Comparison of ENCODE assay signal across 23 mouse cellular contexts in genomic region chr9:45405694-45406093, GRCm38 (mm10). TPM values are rescaled to one million over a fixed set of nuclear protein-coding genes. Genes with fewer than 3 reads are reported as not detected.
DNase-seq lines count a peak whose midpoint lies in the region; ATAC-seq and TF ChIP-seq lines count a peak whose summit lies in the region.
"Had no signal": no experiment of that assay in that cellular context is flagged by ENCODE, and none has a peak within 500 bp of the region (broad histone marks: within the 10 kb centered on the region; RNA-seq: fewer than 3 reads in every experiment).

No protein-coding gene starts in this region.

- no peak overlapping the region for H3K4me3 ChIP-seq in kidney, embryonic 14.5 days (ENCODE audit: low read length)
- H3K4me3 ChIP-seq in thymus, adult 2 months (ENCODE audit: control insufficient read depth, insufficient read depth, low read length) = no peak overlapping the region
- no peak overlapping the region for H3K4me3 ChIP-seq in hindbrain, postnatal 0 days (ENCODE audit: low read length)
- H3K4me3 ChIP-seq: erythroblast, embryonic 14.5 days; heart, embryonic 10.5 days; layer of hippocampus, adult 2 months; limb, embryonic 10.5 days; liver, embryonic 12.5 days; megakaryocyte, embryonic 14.5 days; midbrain, embryonic 15.5 days; stomach, embryonic 15.5 days had no signal

- TF ChIP-seq CTCF in thymus, adult 2 months (IDR thresholded peaks at IDR 0.05; ENCODE audit: borderline replicate concordance, control insufficient read depth, extremely low read depth, insufficient read depth, low read length, poor library complexity) = no peak
- no peak for TF ChIP-seq CTCF in hindbrain, postnatal 0 days (IDR thresholded peaks at IDR 0.05; ENCODE audit: low read depth)

- no peaks in the 10 kb centered on the region for H3K4me1 ChIP-seq in kidney, embryonic 14.5 days (ENCODE audit: control insufficient read depth, insufficient read depth, low read length)
- H3K4me1 ChIP-seq in thymus, adult 2 months (replicated peaks; ENCODE audit: control insufficient read depth, insufficient read depth, low read length) = no peaks in the 10 kb centered on the region
- no peaks in the 10 kb centered on the region for H3K4me1 ChIP-seq in hindbrain, postnatal 0 days (ENCODE audit: insufficient read depth, low read length)
- H3K4me1 ChIP-seq: liver, embryonic 12.5 days had no signal

- H3K27me3 ChIP-seq in kidney, embryonic 14.5 days (ENCODE audit: control insufficient read depth, insufficient read depth, low read length) = peaks cover 4% of the 10 kb centered on the region; the same call in 1 of the 2 replicates
- H3K27me3 ChIP-seq in thymus, adult 2 months (ENCODE audit: control insufficient read depth, insufficient read depth, low read length) = no peaks in the 10 kb centered on the region
- no peaks in the 10 kb centered on the region; the same call in 1 of the 2 replicates for H3K27me3 ChIP-seq in hindbrain, postnatal 0 days (ENCODE audit: insufficient read depth, low read length)
- H3K27me3 ChIP-seq: midbrain, embryonic 15.5 days; stomach, embryonic 15.5 days had no signal

- H3K36me3 ChIP-seq in kidney, embryonic 14.5 days (ENCODE audit: control insufficient read depth, insufficient read depth, low read length) = no peaks in the 10 kb centered on the region
- H3K36me3 ChIP-seq in thymus, adult 2 months (ENCODE audit: control insufficient read depth, insufficient read depth, low read length) = no peaks in the 10 kb centered on the region
- no peaks in the 10 kb centered on the region for H3K36me3 ChIP-seq in hindbrain, postnatal 0 days (ENCODE audit: insufficient read depth, low read length)
- H3K36me3 ChIP-seq: heart, embryonic 10.5 days; limb, embryonic 10.5 days; liver, embryonic 12.5 days; midbrain, embryonic 15.5 days; stomach, embryonic 15.5 days had no signal

- WGBS in kidney, embryonic 14.5 days = 55% methylated on average over 5 of the region's 5 CpGs
- WGBS in thymus, adult 2 months = 49% methylated on average over 5 of the region's 5 CpGs
- 65% methylated on average over 5 of the region's 5 CpGs for WGBS in hindbrain, postnatal 0 days

- no peaks in the 10 kb centered on the region for H3K9me3 ChIP-seq in kidney, embryonic 14.5 days (ENCODE audit: control insufficient read depth, low read length)
- H3K9me3 ChIP-seq in hindbrain, postnatal 0 days (ENCODE audit: low read length) = no peaks in the 10 kb centered on the region
- H3K9me3 ChIP-seq: heart, embryonic 10.5 days; limb, embryonic 10.5 days; liver, embryonic 12.5 days; midbrain, embryonic 15.5 days; stomach, embryonic 15.5 days had no signal

- peak; percentile 90 for DNase-seq in kidney, adult 11 months
- DNase-seq in kidney, postnatal 10 days = peak; percentile 76
- peak; percentile 34 for DNase-seq in skeletal muscle tissue, adult 2 months (ENCODE audit: low read depth, low spot score)
- DNase-seq in thymus, adult 2 months = no peak
- DNase-seq in hindbrain, postnatal 0 days (ENCODE audit: low spot score) = no peak
- no peak for DNase-seq in left cerebral cortex, adult 8-10 months (ENCODE audit: low spot score in 2 of 2)
- DNase-seq: adrenal gland, adult 8-10 months; cerebellum, adult 2 months; lung, embryonic 14.5 days; thymus, postnatal 14 days had no signal

- no peak overlapping the region for H3K9ac ChIP-seq in kidney, embryonic 14.5 days (ENCODE audit: low read depth, low read length)
- no peak overlapping the region for H3K9ac ChIP-seq in hindbrain, postnatal 0 days (replicated peaks; ENCODE audit: low read length)
- H3K9ac ChIP-seq: liver, embryonic 12.5 days; lung, embryonic 14.5 days; midbrain, embryonic 15.5 days; stomach, embryonic 15.5 days had no signal

- TF ChIP-seq POLR2A in thymus, adult 2 months (IDR thresholded peaks at IDR 0.05; ENCODE audit: control insufficient read depth, extremely low read depth, insufficient read depth, low read length, poor library complexity) = no peak

- no peak overlapping the region for H3K27ac ChIP-seq in kidney, embryonic 14.5 days (ENCODE audit: low read depth, low read length)
- no peak overlapping the region for H3K27ac ChIP-seq in thymus, adult 2 months (ENCODE audit: control insufficient read depth, insufficient read depth, low read length)
- no peak overlapping the region for H3K27ac ChIP-seq in hindbrain, postnatal 0 days
- H3K27ac ChIP-seq: heart, embryonic 10.5 days; layer of hippocampus, adult 2 months; limb, embryonic 10.5 days; liver, embryonic 12.5 days; midbrain, embryonic 15.5 days; stomach, embryonic 15.5 days had no signal

- no peak overlapping the region for H3K4me2 ChIP-seq in kidney, embryonic 14.5 days (replicated peaks; ENCODE audit: low read depth, low read length)
- no peak overlapping the region for H3K4me2 ChIP-seq in hindbrain, postnatal 0 days (ENCODE audit: low read depth, low read length)
- H3K4me2 ChIP-seq: liver, embryonic 12.5 days; lung, embryonic 14.5 days; midbrain, embryonic 15.5 days; stomach, embryonic 15.5 days had no signal

- ATAC-seq in kidney, embryonic 14.5 days (ENCODE audit: low FRiP score, low TSS enrichment) = no peak
- peak; percentile 73 for ATAC-seq in granulocyte monocyte progenitor cell, adult 5-6 weeks (replicated peaks; ENCODE audit: poor library complexity, severe bottlenecking)
- no peak for ATAC-seq in hindbrain, postnatal 0 days
- ATAC-seq: forebrain, embryonic 14.5 days; liver, embryonic 12.5 days; midbrain, embryonic 15.5 days had no signal

RNA-seq across cellular contexts. Expression of gene Fxyd2, which starts 6.2 kb away (rescaled TPM):
- 137 and 153 TPM in 2 replicates for polyA plus RNA-seq in kidney, embryonic 14.5 days (2014; fragmentation: Nextera tagmentation; extraction: Ambion mirVana)
- total RNA-seq in granulocyte monocyte progenitor cell, adult 5-6 weeks (2014; fragmentation: Nextera tagmentation) = not detected in 2 replicates
- 1.6 and 2.5 TPM in 2 replicates for total RNA-seq in granulocyte monocyte progenitor cell, adult 5-6 weeks (2017)
- 220 and 236 TPM in 2 replicates for polyA plus RNA-seq in thymus, adult 2 months (2012; rRNA removed)
- total RNA-seq in hindbrain, postnatal 0 days (2014; rRNA removed) = 17.1 and 18.6 TPM in 2 replicates
- polyA plus RNA-seq in hindbrain, postnatal 0 days (2015; fragmentation: Nextera tagmentation; extraction: Ambion mirVana) = 19.5 and 21.5 TPM in 2 replicates
- total RNA-seq in left cerebral cortex, adult 8-10 months (2022) = 10 to 100 TPM in 1 of 4 experiments, 1 to 10 TPM in 3; 6.5 to 11.3 (median 7.9) TPM
- total RNA-seq: MEL had no signal
- polyA plus RNA-seq: erythroblast, embryonic 14.5 days had no signal

RNA-seq across cellular contexts. Expression of gene Dscaml1, which starts 20.7 kb away (rescaled TPM):
- polyA plus RNA-seq in kidney, embryonic 14.5 days (2014; fragmentation: Nextera tagmentation; extraction: Ambion mirVana) = 0.14 and 0.23 TPM in 2 replicates
- not detected in 2 replicates for total RNA-seq in granulocyte monocyte progenitor cell, adult 5-6 weeks (2014; fragmentation: Nextera tagmentation)
- total RNA-seq in granulocyte monocyte progenitor cell, adult 5-6 weeks (2017) = not detected in 2 replicates
- 11.3 and 12.4 TPM in 2 replicates for polyA plus RNA-seq in thymus, adult 2 months (2012; rRNA removed)
- total RNA-seq in hindbrain, postnatal 0 days (2014; rRNA removed) = 37.5 and 47.4 TPM in 2 replicates
- polyA plus RNA-seq in hindbrain, postnatal 0 days (2015; fragmentation: Nextera tagmentation; extraction: Ambion mirVana) = 10.5 and 12.4 TPM in 2 replicates
- total RNA-seq in left cerebral cortex, adult 8-10 months (2022) = 10 to 100 TPM; 42.5 to 65.6 (median 47.0) TPM
- total RNA-seq: heart, postnatal 36 days; MEL had no signal
- polyA plus RNA-seq: erythroblast, embryonic 14.5 days; liver, embryonic 12.5 days had no signal

RNA-seq across cellular contexts. Expression of gene Fxyd6, which starts 35.7 kb away (rescaled TPM):
- 139 and 156 TPM in 2 replicates for polyA plus RNA-seq in kidney, embryonic 14.5 days (2014; fragmentation: Nextera tagmentation; extraction: Ambion mirVana)
- total RNA-seq in granulocyte monocyte progenitor cell, adult 5-6 weeks (2014; fragmentation: Nextera tagmentation) = not detected in 2 replicates
- not detected in 2 replicates for total RNA-seq in granulocyte monocyte progenitor cell, adult 5-6 weeks (2017)
- polyA plus RNA-seq in thymus, adult 2 months (2012; rRNA removed) = 5.4 and 8.9 TPM in 2 replicates
- total RNA-seq in hindbrain, postnatal 0 days (2014; rRNA removed) = 461 and 490 TPM in 2 replicates
- 752 and 767 TPM in 2 replicates for polyA plus RNA-seq in hindbrain, postnatal 0 days (2015; fragmentation: Nextera tagmentation; extraction: Ambion mirVana)
- total RNA-seq in left cerebral cortex, adult 8-10 months (2022) = 100 to 1,000 TPM; 102 to 119 (median 108) TPM
- total RNA-seq: MEL had no signal
- polyA plus RNA-seq: erythroblast, embryonic 14.5 days had no signal

Comparison
In these comparisons a context has a peak if more than half of its experiments do, and no peak if none do; other contexts are left out.
1. DNase-seq: peak in kidney, adult 11 months (single experiment), kidney, postnatal 10 days (single experiment) and skeletal muscle tissue, adult 2 months (single experiment); none in thymus, adult 2 months (single experiment), hindbrain, postnatal 0 days (single experiment) and left cerebral cortex, adult 8-10 months (0 of 2).
2. RNA of gene Dscaml1, which starts 20.7 kb away (total RNA-seq): 42.5 to 65.6 TPM in left cerebral cortex, adult 8-10 months and 37.5 to 47.4 TPM in hindbrain, postnatal 0 days; not detected in granulocyte monocyte progenitor cell, adult 5-6 weeks; every median in the first group is over 10 times any median in the second.
3. RNA of gene Fxyd6, which starts 35.7 kb away (total RNA-seq): 461 to 490 TPM in hindbrain, postnatal 0 days and 102 to 119 TPM in left cerebral cortex, adult 8-10 months; not detected in granulocyte monocyte progenitor cell, adult 5-6 weeks; every median in the first group is over 100 times any median in the second.